Mouse (Mus musculus) heart, adult 10 weeks (tissue): ENCODE data around the gene Hoxc12. TPM values are rescaled to one million over a fixed set of nuclear protein-coding genes. Genes with fewer than 3 reads are reported as not detected.

Experiments
- polyA plus RNA-seq: library from polyadenylated mRNA; stranded (reverse); fragments of 350-450 nt; fragmentation: Illumina TruSeq; extraction: RNeasy Lipid Tissue Mini Kit (QIAGEN cat#74804); gene quantifications from one replicate; pipeline ENCODE4 v1.2.3, GENCODE M21; 2014; ENCODE audit warnings: low read depth, low replicate concordance

The Hoxc12 gene
- polyA plus RNA-seq: not detected

GRCm38 (mm10) chr15:102936279-102936972 is at the start of gene Hoxc12:
Gene Hoxc12 (plus strand): TSS chr15:102936757.

GRCm38 (mm10) chr15:102921053-102922011 is 15.2 kb upstream of the Hoxc12 start, which contains the start of gene Hoxc13:
Gene Hoxc13 (plus strand): TSS chr15:102921103.

GRCm38 (mm10) chr15:102954192-102955006 is 17.8 kb downstream of the Hoxc12 start, which contains the start of gene Hoxc11:
Gene Hoxc11 (plus strand): TSS chr15:102954427.

GRCm38 (mm10) chr15:102966776-102967311 is 30.3 kb downstream of the Hoxc12 start, which contains the start of gene Hoxc10:
Gene Hoxc10 (plus strand): TSS chr15:102966796.

GRCm38 (mm10) chr15:102967312-102967510 is 30.7 kb downstream of the Hoxc12 start, which contains the start of gene Hoxc5:
Gene Hoxc5 (plus strand): TSS chr15:102967443.

GRCm38 (mm10) chr15:102976171-102976570 is 39.6 kb downstream of the Hoxc12 start, which contains the start of gene Hoxc9:
Gene Hoxc9 (plus strand): TSS chr15:102976439.

Other genes starting within 250 kb of the Hoxc12 start
- gene Calcoco1, start 214.6 kb upstream of the Hoxc12 start, polyA plus RNA-seq: 129 TPM
- gene Hoxc13, start 15.7 kb upstream of the Hoxc12 start, polyA plus RNA-seq: not detected
- not detected for gene Hoxc11, start 17.7 kb downstream of the Hoxc12 start, polyA plus RNA-seq
- gene Hoxc10, start 30.0 kb downstream of the Hoxc12 start, polyA plus RNA-seq: not detected
- not detected for gene Hoxc5, start 30.7 kb downstream of the Hoxc12 start, polyA plus RNA-seq
- gene Hoxc9, start 39.7 kb downstream of the Hoxc12 start, polyA plus RNA-seq: not detected
- gene Hoxc8, start 53.9 kb downstream of the Hoxc12 start, polyA plus RNA-seq: not detected
- gene Hoxc6, start 61.5 kb downstream of the Hoxc12 start, polyA plus RNA-seq: not detected
- gene Hoxc4, start 82.2 kb downstream of the Hoxc12 start, polyA plus RNA-seq: not detected
- gene Smug1, start 230.3 kb downstream of the Hoxc12 start, polyA plus RNA-seq: 8.7 TPM